Mouse (Mus musculus) cerebellum, adult 9-10 months (tissue): Measurements from ENCODE around the gene Gucy2d.

Source experiments
- DNase-seq: peaks from one replicate; pipeline ENCODE4 v3.0.0; 2022

Gene Gucy2d

DNA sequence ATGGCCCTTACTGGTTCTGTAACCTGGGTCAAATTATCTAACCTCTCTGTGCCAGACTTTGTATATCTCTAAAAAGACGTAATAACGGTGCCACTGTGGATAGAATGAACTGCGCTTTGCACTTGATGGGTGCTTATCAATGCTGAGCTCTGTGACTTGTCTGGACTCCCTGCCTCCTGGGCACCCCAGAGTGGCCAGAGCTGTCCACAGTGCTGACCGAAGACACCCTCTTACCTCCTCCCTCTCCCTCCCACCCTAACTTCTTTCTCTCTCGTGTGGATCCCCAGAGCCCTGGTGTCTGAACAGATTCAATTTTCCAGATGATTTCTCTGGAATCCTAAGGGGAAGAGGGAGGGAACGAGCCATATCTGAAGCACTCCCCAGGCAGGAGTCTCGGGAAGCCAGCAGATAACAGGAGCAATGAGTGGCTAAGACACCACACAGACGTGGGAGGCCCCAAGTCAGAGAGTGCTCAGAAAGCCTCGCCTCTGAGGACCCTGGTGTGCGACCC, at the start of gene Gucy2d:
Gene Gucy2d (plus strand): TSS at position 461 of the 511 bp plus-strand sequence.
- no peak for DNase-seq

DNA sequence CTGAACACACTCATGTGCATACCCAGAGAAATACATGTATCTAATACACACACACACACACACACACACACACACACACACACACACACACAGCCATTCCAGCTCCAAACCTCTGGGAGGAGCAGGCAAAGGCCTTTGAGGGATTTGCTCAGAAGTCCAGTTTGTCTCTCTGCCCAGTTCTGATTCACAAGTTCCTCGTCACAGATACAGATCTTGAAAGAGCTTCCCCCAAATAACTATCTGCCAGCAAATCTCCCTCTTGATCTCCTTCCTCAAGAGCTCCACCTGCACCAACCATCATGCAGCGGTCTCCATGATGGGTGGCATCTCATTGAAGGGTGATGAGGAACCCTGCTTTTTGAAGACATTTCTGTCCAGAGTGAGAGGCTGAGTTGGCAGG, 49.7 kb upstream of the Gucy2d start:
- DNase-seq, result no peak

DNA sequence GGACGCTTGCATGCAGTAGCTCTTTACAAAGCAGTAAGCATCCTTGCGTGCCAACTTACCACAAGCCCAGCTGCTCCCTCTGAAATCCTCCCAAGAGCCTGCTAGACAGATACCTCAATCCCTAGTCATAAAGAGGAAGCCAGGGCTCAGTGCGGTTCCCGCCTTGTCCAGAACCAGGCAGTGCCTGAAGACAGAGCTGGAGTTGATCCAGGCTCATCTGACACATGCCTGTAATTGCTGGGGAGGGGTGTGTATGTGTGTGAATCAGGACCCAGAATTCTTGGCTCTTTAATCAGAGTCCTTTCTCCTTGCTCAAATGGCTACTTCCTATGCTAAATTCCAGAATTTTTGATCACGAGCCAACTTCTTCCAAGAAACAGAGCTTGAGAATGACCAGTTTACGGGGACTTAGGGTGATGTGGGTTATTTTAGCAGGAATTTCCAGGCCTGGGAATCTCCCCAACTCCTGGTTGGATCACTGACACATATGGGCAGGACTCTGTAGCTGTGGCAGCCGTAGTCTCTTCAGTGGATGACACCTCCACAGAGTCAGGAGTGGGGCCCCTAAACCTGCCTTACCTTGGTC, 48.8 kb upstream of the Gucy2d start:
- no peak for DNase-seq

DNA sequence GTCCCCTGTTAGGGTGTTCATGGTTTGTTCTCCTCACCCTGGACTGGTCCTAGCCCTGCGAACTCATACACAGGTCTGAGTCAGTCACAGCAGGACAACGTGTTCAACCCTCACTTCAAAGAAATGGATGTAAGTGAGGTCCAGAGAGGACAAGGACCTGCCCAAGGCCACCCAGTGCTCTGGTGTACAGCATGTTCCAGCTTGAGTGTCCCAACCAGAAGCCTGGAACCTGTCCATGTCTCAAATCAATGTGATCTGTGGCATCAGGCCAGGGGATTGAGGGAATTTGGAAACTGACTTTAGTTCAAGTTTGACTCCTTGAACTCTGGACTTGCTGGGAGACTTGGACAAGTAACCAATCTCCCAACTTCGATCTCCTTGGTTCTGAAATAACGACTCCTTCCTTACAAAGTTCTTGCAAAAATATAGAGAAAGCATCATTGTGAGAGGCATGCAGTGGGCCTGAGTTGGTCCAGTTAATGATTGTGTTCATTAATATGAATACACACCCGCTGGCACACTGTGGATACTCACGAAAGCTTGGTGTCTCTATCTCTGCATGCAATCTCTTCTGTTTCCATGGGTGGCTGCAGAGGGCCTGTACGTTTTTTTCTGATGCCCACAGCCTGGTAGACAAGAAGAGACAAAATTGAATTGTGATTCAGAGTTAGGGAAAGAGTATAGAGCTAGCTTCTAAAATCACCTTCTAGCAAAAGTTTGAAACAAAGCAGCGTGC, 47.6 kb upstream of the Gucy2d start:
- no peak for DNase-seq

DNA sequence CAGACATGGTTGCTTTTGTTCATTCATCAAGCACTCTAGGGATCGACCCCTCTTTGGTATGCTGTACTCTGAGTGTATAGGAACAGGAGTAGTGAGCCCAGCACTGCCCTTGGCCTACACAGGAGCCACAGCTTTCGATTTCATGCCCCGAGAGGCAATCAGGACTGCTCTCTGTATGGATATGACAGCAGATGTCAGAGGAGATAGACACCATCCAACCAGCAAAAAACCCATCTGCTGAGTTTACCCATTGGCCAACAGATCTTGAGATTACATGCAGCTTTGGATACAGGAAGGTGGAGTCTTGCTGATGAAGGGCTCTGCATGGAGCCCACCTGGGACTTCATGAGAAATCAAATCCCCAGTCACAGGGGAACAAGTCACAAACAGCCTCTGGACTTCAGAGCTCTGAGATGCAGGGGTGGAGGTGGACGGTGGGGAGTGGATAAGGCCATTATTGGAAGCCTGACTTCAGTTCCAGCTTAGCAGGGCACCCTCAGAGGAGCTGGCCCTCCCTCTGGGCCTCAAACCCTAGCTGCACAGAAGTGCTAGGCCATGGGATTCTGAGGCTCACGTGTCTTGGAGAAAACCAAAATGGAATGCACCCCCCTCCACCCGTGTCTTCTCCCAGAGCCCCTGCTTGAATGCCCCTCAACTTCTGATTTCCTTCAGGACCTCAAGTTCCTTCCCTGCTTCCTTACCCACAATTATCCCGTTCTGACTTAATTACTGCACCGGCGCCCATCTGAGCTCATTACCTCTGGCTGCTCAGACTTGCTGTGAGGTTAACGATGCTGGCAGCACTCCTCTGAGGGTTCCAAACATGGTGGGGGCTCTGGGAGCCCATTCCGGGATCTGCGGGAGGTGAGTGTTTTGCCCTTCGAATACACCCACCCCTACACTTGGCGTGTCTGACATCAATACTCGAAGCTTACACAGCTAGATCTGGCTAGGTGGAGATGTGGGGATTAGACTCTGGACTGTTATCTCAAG, 37.3 kb upstream of the Gucy2d start:
- DNase-seq, result peak; percentile 82

DNA sequence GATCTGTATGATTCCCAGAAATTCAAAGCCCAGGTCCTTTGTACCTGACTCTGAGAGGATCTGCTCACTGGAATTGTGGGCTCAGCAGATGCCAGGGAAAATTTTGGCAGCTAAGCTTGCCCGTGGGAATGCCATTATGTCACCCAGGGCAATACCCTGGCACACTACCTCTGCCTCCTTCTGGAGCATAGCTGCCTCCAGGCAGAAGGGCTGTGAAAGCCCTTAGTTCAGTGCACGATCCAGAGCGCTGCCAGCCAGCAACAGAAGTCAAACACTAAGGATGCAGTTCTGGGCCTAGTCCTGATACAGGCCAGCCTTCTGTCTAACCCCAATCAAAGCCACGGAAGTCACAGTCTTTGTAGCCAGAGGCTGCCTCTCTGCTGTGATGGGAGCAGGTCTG, 36.2 kb upstream of the Gucy2d start:
- DNase-seq, result peak; percentile 88

DNA sequence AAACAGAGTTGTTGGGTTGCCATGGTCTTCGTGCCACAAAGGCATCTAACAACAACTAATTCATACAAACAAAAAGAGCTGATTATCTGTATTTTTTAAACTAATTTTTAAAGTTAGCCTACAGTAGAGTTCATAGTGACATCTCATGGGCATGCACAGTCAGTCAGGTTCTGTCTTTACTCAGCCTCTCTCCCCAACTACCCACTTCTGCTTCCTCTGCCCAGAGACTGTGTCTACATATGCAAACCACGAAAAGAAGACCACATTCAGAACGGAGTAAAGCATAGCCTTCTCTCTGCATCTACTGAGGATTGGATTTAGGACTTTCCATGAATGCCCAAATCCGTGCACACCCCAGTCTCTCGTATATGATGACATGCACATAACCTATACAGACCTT, 32.6 kb upstream of the Gucy2d start:
- DNase-seq, result no peak

DNA sequence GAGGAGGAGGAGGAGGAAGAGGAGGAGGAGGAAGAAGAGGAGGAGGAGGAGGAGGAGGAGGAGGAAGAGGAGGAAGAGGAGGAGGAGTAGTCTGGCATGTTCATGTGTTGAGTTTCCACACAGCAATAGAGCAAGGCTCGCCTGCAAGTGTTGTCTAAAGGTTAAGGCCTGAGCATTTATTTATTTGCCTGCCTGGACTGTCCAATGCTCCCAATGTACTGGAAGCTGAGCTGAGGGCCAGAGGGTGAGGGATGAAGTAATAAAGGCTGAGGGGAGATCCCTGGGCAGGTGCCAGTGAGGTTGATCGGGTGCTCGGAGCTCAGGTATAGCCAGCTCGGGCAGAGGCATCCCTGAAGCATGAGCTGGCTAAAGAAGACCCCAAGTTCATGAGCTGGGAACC, 27.1 kb upstream of the Gucy2d start:
- no peak for DNase-seq

DNA sequence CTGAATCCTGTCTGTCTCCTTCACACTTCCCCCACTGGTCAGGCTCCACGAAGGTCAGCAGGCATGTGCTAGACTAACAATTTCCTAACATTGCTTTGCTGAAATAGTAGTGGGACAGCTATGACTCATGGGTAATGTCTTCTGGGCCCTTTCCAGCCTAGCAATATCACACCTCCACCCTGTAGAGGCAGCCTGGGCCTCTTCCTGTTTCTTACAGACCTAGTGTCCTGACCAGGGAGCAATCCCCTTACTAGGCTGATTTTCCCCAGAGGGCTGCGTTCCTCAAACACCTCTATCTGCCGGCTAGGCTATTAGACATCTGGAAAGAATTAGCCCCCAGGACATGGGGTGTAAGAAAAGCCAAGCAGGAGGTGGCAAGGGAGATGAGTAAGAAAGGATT, 24.7 kb upstream of the Gucy2d start:
- no peak for DNase-seq

DNA sequence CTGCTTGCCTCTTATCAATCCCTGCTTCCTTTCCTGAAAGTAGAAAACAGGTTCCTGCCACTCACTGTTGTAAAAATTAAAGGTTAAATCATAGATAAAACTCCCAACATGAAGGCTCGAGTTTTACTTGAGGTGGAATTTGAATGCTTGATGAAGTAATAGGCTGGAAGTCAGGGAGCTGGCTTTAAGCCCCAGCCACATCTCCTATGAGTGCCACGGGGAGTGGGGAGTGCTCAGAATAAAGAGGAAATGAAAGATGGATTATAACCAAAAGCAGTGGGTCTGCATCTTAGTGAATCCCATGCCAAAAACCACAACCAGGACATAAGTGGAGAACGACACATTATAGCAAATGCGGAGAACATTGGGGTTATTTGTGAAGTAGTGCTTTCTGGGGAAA, 24.2 kb upstream of the Gucy2d start:
- no peak for DNase-seq

DNA sequence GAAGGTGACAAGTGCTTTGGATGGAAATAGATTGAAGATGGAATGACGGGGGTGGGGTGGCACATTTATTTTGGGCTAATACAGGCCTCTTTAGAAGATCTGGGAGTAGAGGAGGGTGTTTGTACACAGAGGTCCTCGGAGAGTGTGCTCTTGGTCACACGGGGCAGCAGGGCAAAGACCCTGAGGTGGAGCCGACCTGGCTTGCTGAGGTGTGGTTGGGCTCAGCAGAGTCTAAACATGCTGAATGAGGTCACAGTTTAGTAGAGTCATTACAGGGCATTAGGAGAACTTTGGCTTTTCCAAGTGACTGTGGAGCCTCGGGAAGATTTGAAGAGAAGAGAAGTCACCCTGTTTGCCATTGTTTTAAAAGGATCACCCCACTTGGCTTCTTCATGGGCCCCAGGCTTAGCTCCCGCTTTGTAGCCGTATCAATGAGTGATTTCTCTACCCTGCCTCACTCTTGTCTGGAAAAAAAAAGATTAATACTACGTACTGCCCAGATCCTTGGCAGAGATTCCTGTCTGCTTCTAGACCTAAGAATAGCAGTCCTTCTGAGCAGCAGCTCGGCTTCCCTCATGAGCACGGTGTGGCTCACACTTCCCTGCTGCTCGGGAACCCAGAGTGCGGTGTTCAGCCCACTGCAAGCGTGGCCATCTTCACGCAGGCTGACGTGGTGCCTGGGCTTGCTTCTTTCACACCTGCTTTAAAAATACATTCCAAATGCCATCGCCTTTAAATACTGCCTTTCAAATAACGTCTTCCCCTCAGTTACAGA, 22.0 kb upstream of the Gucy2d start:
- no peak for DNase-seq

DNA sequence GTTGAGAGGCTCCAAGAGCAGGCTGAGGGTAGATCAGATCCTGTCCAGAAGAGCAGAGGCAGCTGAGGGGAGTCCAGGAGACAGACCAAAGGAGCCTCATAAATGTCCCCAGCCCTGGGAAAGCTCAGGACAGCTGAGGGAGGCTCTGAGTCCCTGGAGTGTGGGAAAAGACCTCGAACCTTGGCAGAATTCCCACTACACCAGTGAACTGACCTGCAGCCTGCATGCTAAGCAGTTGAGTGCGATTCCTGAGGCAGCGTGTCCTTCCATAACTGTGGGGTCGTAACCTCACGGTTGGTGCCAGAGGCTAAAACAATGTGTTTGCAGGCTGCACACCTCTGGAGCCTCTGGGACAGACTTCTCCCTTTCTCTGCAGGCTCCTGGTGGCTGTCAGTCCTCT, 20.9 kb upstream of the Gucy2d start:
- no peak for DNase-seq

DNA sequence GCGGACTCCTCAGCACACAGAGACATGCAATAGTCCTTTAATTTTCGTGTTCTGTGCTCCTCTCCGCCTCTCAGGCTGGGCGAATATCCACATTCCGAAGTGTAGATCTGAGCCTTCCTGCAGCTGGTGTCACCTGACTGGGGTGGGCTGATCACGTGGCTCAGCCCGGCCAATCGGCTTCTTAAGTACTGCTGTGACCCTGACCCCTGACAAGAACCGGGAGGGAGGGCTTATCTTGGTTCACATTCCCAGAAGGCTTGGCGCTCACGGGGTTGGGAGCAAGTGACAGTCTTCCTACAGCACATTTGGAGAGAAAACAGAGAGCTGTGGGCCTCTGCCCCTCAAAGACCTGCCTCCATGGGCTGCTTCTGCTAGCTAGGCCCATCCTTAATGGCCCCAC, 16.7 kb upstream of the Gucy2d start:
- DNase-seq, result no peak

DNA sequence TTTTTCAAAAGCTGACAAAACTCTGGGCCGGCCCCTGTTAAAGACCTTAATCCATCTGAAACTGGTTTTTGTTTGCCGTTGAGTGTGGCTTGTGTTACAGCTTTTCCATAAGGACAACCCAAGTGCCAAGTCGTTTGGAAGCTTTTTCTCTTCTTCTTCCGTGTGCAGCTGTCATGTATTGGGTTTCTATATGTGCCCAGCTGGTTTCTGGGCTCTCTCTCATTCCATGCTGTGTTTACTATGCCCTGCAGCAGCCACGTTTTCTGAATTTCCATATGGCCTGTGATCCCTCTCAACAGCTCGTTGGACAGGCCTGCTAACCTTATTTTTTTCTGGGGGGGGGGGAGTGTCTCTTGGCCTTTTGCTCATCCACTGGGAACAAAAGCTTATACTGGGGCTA, 15.8 kb upstream of the Gucy2d start:
- no peak for DNase-seq

DNA sequence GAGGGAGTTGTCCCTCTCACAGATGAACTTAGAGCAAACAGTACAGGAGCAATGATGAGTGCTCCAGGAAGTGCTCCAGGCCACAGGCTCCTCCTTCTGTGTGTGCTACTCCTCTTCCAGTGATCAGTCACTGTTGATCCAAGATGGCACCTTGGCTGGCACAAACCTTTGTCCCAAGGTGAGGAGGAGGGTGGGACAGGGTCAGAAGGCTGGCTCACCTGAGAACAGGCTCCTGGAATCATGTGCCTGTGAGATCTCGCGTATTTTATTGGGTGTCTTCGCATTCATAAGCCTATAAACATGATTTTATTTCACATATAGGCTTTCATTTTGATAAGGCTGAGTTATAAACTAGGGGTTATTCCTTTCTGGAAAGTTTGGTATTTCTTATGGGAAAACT, 14.7 kb upstream of the Gucy2d start:
- no peak for DNase-seq

DNA sequence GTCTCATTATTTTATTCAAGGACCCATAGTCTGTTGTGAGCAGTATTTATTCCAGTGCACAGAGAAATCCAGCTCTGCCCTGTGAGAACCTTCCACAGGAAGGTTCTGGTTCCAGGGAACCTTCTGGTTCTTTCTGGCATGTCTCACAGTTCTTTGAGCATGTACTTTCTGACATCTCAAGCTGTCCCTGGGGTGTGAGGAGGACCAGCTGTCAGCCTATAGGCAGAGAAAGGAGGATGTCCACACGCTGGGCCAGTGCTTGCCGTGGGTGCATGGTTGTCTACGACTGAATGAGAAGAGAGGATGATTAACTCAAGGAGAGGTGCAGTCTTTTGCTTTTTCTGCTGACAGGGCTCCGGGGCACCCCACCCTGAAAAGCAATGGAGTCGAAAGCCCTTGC, 13.6 kb upstream of the Gucy2d start:
- DNase-seq, result no peak

DNA sequence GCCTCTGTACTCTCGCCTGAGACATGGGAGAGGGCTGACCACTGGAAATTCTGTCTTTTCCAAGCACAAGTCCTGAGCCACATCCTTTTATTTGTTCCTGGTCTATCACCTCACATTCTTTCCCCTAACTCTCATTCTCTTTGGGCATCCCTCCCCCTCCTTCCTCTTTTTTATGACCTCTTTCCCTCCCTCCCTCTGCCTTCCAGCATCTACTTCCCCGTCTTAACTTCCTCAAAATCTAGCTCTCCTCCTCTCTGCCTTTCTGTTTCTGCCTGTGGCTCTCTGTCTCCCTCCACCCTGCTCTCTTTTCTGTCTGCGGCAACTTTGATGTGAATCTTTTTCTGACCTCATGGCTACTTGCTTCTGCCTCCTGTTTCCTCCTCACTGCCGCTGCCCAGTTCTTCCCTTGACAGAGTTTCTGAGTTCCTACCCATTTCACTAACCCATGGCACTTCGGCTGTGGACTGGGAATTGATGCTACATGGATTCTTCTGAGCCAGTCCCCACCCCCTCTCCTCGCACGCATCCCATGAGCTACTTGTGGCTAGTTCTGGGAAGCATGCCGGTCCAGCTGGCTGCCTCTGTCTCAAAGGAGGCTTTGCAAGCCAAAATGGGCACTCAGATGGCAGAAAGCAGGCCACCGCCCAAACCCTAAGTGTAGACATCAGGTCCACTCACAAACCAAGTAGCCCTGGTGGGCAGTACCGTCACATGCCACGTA, 12.9 kb upstream of the Gucy2d start:
- DNase-seq, result no peak

DNA sequence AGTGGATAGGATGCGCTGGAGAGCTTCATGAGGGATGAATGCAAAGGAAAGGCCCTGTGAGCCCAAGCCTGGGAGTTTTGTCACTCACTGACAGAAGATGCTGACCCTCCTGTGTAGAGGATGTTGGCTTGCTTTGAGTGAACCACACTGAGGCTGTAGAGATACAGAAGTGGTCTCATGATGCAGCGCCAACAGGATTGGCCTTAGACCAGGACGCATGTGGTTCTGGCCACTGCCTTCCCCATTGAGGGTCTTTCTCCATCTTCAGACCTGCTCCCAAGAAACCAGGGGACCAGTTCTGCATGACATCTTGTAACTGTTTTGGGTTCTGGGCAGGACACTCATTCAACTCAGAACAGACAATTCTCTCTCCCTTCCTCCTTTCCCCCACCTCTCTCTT, 10.6 kb upstream of the Gucy2d start:
- no peak for DNase-seq

DNA sequence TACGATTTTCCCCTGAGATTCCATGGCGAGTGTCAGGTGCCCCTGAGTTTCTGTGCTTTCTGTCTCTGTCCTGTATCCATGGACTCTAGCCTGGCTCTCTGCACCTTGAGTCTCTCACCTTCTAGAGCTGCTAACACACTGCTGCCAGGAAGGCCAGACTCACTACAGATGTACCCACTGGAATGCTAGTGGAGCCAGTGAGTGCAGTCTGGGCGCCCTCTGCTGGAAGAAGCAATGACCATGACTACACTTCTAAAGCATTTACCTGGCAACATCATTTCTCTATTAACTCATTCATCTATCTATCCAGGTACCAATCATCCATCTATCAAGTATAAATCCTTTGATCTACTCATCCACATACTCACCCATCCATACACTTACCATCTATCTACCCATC, 9.4 kb upstream of the Gucy2d start:
- DNase-seq, result peak; percentile 72

DNA sequence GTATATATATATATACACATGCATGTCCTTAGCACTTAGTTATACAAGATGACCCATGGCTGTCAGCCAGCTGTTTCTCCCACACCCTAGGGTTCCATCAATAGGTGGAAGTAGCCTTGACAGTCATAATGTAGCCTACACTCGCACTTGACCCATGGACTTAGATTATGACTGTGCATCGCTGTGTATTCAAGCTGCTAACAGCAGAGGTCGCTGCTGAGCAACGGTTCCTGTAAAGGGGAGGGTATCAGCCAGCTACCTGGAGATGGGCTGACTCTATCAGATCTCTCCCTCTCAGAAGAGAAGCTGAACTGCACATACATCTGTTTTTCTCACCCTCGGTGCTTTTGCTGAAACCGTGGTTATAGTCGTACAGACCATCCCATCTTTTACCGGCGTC, 2.6 kb upstream of the Gucy2d start:
- peak; percentile 17 for DNase-seq

DNA sequence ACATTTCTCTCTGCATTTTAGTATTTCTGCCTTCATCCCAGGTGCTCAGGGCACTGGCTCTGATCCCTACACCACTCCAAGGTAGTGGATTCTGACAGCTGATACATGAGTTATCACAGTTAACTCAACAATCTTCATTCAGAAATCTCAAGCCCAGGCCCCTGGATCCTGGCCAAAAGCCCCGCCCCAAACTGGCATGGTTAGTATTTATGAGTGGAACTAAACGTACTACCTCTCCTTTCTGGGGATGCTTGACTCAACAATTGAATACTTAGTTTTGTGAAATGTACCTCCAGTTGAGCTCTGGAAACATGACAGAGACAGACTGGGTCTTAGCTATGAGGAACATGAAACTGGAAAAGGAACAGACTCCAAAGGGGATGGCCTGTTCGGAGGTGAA, 6.7 kb downstream of the Gucy2d start:
- no peak for DNase-seq
